Mouse (Mus musculus) liver, embryonic 12.5 days (tissue): Measurements from ENCODE around the gene Mecp2. TPM values are rescaled to one million over a fixed set of nuclear protein-coding genes. Genes with fewer than 3 reads are reported as not detected.

ENCODE experiments used
- ATAC-seq: fragments of 200-750 bp; cut with Nextera tagmentation; 2 replicates; pipeline ENCODE4 v1.8.0; 2017; ENCODE audit warnings: moderate number of reproducible peaks, mild to moderate bottlenecking, moderate library complexity
- H3K27ac ChIP-seq: fragments of 300-500 bp; sonication (generic); 2 replicates; pipeline ENCODE4 v1.5.1; 2016; ENCODE audit warnings: mild to moderate bottlenecking
- H3K27me3 ChIP-seq: fragments of 300-500 bp; sonication (generic); replicated peaks from 2 replicates; pipeline ENCODE4 v1.6.1; 2016; ENCODE audit warnings: mild to moderate bottlenecking, moderate library complexity
- H3K36me3 ChIP-seq: fragments of 300-500 bp; sonication (generic); 2 replicates; pipeline ENCODE4 v1.6.1; 2016; ENCODE audit warnings: mild to moderate bottlenecking, moderate library complexity
- H3K4me1 ChIP-seq: fragments of 300-500 bp; sonication (generic); 2 replicates; pipeline ENCODE4 v1.6.1; 2016
- H3K4me2 ChIP-seq: fragments of 300-500 bp; sonication (generic); 2 replicates; pipeline ENCODE4 v1.6.1; 2016; ENCODE audit warnings: mild to moderate bottlenecking, moderate library complexity
- H3K4me3 ChIP-seq: fragments of 300-500 bp; sonication (generic); 2 replicates; pipeline ENCODE4 v1.5.1; 2016; ENCODE audit warnings: mild to moderate bottlenecking, moderate library complexity
- H3K9ac ChIP-seq: fragments of 300-500 bp; sonication (generic); 2 replicates; pipeline ENCODE4 v1.6.1; 2016; ENCODE audit warnings: mild to moderate bottlenecking, moderate library complexity
- H3K9me3 ChIP-seq: fragments of 300-500 bp; sonication (generic); replicated peaks from 2 replicates; pipeline ENCODE4 v1.6.1; 2016; ENCODE audit warnings: mild to moderate bottlenecking, moderate library complexity
- WGBS: fragments of 180-500 bp; shearing (Covaris S2); methylation state at CpG from one replicate; pipeline ENCODE4 v1.1.7; 2016; ENCODE audit not compliant: insufficient replicate concordance; 5-methylcytosine and 5-hydroxymethylcytosine counted together
- microRNA counts: library from miRNA; unstranded; fragments of <30 nt; microRNA quantifications from one replicate; lab custom pipeline; 2017
- microRNA-seq: library from miRNA; unstranded; fragments of <30 nt; microRNA quantifications from one replicate; pipeline ENCODE4, GENCODE M21; 2017
- polyA plus RNA-seq: library from polyadenylated mRNA; unstranded; fragments of >200 nt; fragmentation: Nextera tagmentation; extraction: Ambion mirVana; gene quantifications from 2 replicates; pipeline ENCODE4 v1.2.1, GENCODE M21; 2016

Gene Mecp2
- polyA plus RNA-seq, 1 experiment from 2014 or later: 8.1 TPM

DNA sequence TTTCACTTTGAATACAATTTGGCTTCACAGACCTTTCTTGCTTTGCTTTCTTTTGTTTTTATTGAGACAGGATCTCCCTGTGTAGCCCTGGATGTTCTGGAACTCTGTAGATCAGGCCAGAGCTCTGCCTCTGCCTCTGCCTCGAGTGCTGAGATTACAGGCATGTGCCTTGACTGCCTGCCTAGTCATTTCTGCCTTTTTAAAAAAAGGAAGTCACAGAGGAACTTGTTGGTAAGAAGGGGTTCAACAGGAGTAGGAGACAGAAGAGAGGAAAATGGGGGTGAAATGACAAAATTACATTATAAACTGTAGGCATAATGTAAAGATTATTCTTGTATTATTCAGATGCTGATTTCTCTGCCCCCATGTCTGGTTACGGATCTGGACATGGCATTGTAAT lies 131.5 kb downstream of the Mecp2 start:
- Histone ChIP-seq H3K27me3 (no peaks in the 10 kb centered on the region), H3K9ac (no peak overlapping the region), H3K4me2 (no peak overlapping the region), H3K9me3 (no peaks in the 10 kb centered on the region), H3K4me3 (no peak overlapping the region), H3K36me3 (no peaks in the 10 kb centered on the region), H3K27ac (no peak overlapping the region), H3K4me1 (peaks cover 19% of the 10 kb centered on the region)
- ATAC-seq: no peak
- WGBS: 42% methylated on average over 2 of the region's 2 CpGs

GRCm38 (mm10) chrX:74001024-74001423 lies 134.1 kb downstream of the Mecp2 start:
- 40% methylated on average over 3 of the region's 3 CpGs for WGBS
- Histone ChIP-seq H3K9ac (no peak overlapping the region), H3K4me1 (peaks cover 34% of the 10 kb centered on the region), H3K36me3 (no peaks in the 10 kb centered on the region), H3K4me3 (no peak overlapping the region), H3K27me3 (no peaks in the 10 kb centered on the region), H3K4me2 (no peak overlapping the region), H3K9me3 (no peaks in the 10 kb centered on the region), H3K27ac (no peak overlapping the region)
- ATAC-seq: no peak

DNA sequence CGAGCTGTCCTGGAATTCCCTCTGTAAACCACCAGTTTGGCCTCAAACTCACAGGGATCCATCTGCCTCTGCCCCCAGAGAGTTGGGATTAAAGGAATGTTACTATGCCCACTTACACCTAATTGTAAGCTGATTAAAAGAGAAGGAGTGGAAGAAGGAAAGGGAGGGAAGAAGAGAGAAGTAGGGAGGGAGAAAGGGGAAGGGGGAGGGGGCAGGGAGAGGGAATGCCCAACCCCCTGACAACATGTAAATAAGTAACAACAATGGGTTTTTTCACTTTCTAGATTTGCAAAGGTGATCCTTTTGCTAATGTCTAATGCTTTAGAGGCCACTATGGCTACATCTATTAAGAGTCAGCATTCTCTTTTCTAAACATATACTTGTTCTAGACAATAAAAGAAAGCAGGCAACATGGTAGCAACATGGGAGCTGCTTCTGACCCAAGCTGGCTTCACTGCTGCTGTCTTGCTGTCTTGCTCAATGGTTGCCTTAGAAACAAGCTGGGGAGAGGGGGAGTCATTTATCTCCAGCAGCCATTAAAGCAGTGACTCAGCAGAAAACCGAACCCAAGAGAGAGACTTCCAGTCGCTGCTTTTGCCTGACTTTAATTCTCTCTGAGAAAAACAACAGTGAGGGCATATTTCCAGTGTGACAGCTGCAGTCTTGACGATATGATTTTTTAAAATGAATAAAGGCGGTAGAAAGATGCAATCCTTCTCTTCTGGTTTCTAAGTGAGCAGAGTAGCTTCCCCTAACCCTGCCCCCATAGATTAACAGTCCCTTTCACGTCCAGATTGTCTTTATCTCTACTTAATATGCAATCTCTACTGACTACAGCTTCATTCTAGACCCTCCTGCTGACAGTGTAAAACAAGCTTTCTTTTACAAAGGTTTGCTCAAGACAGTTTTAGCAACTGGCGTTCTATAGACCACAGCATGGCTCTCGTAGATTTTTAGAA lies 136.0 kb downstream of the Mecp2 start:
- WGBS: 19% methylated on average over 8 of the region's 8 CpGs
- H3K27ac ChIP-seq: peak overlapping the region; percentile 89
- H3K4me1 ChIP-seq: peaks cover 34% of the 10 kb centered on the region
- peak; percentile 91 for ATAC-seq
- no peaks in the 10 kb centered on the region for H3K9me3 ChIP-seq
- H3K27me3 ChIP-seq: no peaks in the 10 kb centered on the region
- peak overlapping the region; percentile 36; the same call in 1 of the 2 replicates for H3K9ac ChIP-seq
- peak overlapping the region; percentile 23; the same call in 1 of the 2 replicates for H3K4me3 ChIP-seq
- peak overlapping the region; percentile 48 for H3K4me2 ChIP-seq
- H3K36me3 ChIP-seq: no peaks in the 10 kb centered on the region

- no peak overlapping the region for H3K9ac ChIP-seq
- H3K4me2 ChIP-seq: no peak overlapping the region
- WGBS: 83% methylated on average over 1 of the region's 1 CpGs
- ATAC-seq: no peak
- H3K27me3 ChIP-seq: no peaks in the 10 kb centered on the region; the same call in 1 of the 2 replicates
- no peaks in the 10 kb centered on the region for H3K9me3 ChIP-seq
- no peak overlapping the region for H3K4me3 ChIP-seq
- H3K36me3 ChIP-seq: no peaks in the 10 kb centered on the region
- H3K27ac ChIP-seq: no peak overlapping the region
- H3K4me1 ChIP-seq: no peaks in the 10 kb centered on the region
Measured at GRCm38 (mm10) chrX:73977783-73978182, 157.4 kb downstream of the Mecp2 start.

MicroRNAs within 50 kb of the gene (microRNA counts, 519-probe panel; counts per million panel counts)
- 582 counts per million, percentile 70 among the panel's probes with 10 or more counts for microRNA mmu-miR-718 (lab: Ali Mortazavi, UCI)

Small RNA genes within 50 kb of the gene (microRNA-seq; reads per million reads assigned to microRNA genes)
- gene Mir5132: 2.5 reads per million
- 1.8 reads per million for gene Mir718

Other genes with a start within 250 kb of the Mecp2 start
- gene Avpr2, start 243.3 kb downstream of the Mecp2 start, polyA plus RNA-seq: 0.08 and 0.13 TPM in 2 replicates
- 0.11 and 0.38 TPM in 2 replicates for gene L1cam, start 239.3 kb downstream of the Mecp2 start, polyA plus RNA-seq
- gene Arhgap4, start 213.5 kb downstream of the Mecp2 start, polyA plus RNA-seq: 7.1 and 8.6 TPM in 2 replicates
- 140 and 148 TPM in 2 replicates for gene Naa10, start 213.4 kb downstream of the Mecp2 start, polyA plus RNA-seq
- gene Renbp, start 204.5 kb downstream of the Mecp2 start, polyA plus RNA-seq: 21.2 and 22.9 TPM in 2 replicates
- gene Hcfc1, start 169.0 kb downstream of the Mecp2 start, polyA plus RNA-seq: 51.8 and 59.7 TPM in 2 replicates
- 44.6 and 45.8 TPM in 2 replicates for gene Irak1, start 111.4 kb downstream of the Mecp2 start, polyA plus RNA-seq
- not detected in 2 replicates for gene Opn1mw, start 7.9 kb downstream of the Mecp2 start, polyA plus RNA-seq
- not detected in 2 replicates for gene Tex28, start 32.5 kb upstream of the Mecp2 start, polyA plus RNA-seq
- gene Tktl1, start 41.9 kb upstream of the Mecp2 start, polyA plus RNA-seq: not detected in 2 replicates
- 79.2 and 80.1 TPM in 2 replicates for gene Flna, start 114.5 kb upstream of the Mecp2 start, polyA plus RNA-seq
- 10.1 and 11.6 TPM in 2 replicates for gene Emd, start 119.3 kb upstream of the Mecp2 start, polyA plus RNA-seq
- gene Rpl10, start 135.4 kb upstream of the Mecp2 start, polyA plus RNA-seq: 624 and 688 TPM in 2 replicates
- gene Taz, start 146.5 kb upstream of the Mecp2 start, polyA plus RNA-seq: 33.4 and 36.5 TPM in 2 replicates
- gene Dnase1l1, start 147.0 kb upstream of the Mecp2 start, polyA plus RNA-seq: 19.8 and 21.6 TPM in 2 replicates
- gene Atp6ap1, start 161.7 kb upstream of the Mecp2 start, polyA plus RNA-seq: 76.4 and 77.9 TPM in 2 replicates
- gene Gdi1, start 169.6 kb upstream of the Mecp2 start, polyA plus RNA-seq: 64.1 and 78.8 TPM in 2 replicates
- gene Fam50a, start 177.7 kb upstream of the Mecp2 start, polyA plus RNA-seq: 44.3 and 44.5 TPM in 2 replicates
- 2.4 and 2.6 TPM in 2 replicates for gene Plxna3, start 193.7 kb upstream of the Mecp2 start, polyA plus RNA-seq
- gene Lage3, start 218.3 kb upstream of the Mecp2 start, polyA plus RNA-seq: 67.1 and 69.0 TPM in 2 replicates
- 50.1 and 50.7 TPM in 2 replicates for gene Ubl4a, start 237.9 kb upstream of the Mecp2 start, polyA plus RNA-seq
- 9.7 and 9.9 TPM in 2 replicates for gene Slc10a3, start 238.0 kb upstream of the Mecp2 start, polyA plus RNA-seq